Mouse (Mus musculus): Measurements from ENCODE around the gene Cercam. TPM values are rescaled to one million over a fixed set of nuclear protein-coding genes. Genes with fewer than 3 reads are reported as not detected.
A peak's percentile ranks its signal among the peaks of the same experiment; 100 is the strongest.
"Not testable (repeated sequence)": the region's sequence is repeated elsewhere in the genome, so short reads cannot be mapped to it uniquely, and the experiment has no call there.

Gene Cercam
- polyA plus RNA-seq, 1 experiment from 2014 or later = 8.7 TPM

- DNase-seq (ENCODE audit: low spot score) = no peak
- no peaks in the 10 kb centered on the region for H3K27me3 ChIP-seq (ENCODE audit: control insufficient read depth, insufficient read depth, low read length)
- ATAC-seq (ENCODE audit: insufficient number of reproducible peaks, low FRiP score, low TSS enrichment, low read depth) = no peak
- H3K4me2 ChIP-seq (ENCODE audit: low read depth, severe bottlenecking) = no peak overlapping the region
- no peaks in the 10 kb centered on the region for H3K4me1 ChIP-seq (ENCODE audit: control insufficient read depth, insufficient read depth, low read length)
- H3K4me3 ChIP-seq (ENCODE audit: low read depth, low read length) = no peak overlapping the region
- no peak overlapping the region for H3K9ac ChIP-seq (ENCODE audit: low read length)
- H3K27ac ChIP-seq (replicated peaks; ENCODE audit: low read depth, low read length) = no peak overlapping the region
- no peaks in the 10 kb centered on the region; the same call in 1 of the 2 replicates for H3K36me3 ChIP-seq (ENCODE audit: control insufficient read depth, insufficient read depth, low read length)
- H3K9me3 ChIP-seq (ENCODE audit: control insufficient read depth, low read length) = no peaks in the 10 kb centered on the region
- 65% methylated on average over 17 of the region's 17 CpGs for WGBS
Observed at GRCm38 (mm10) chr2:29879964-29880830, 11.2 kb downstream of the Cercam start.

- H3K27ac ChIP-seq (replicated peaks; ENCODE audit: low read depth, low read length); H3K4me3 ChIP-seq (ENCODE audit: low read depth, low read length); H3K36me3 ChIP-seq (ENCODE audit: control insufficient read depth, insufficient read depth, low read length); DNase-seq (ENCODE audit: low spot score); H3K9ac ChIP-seq (ENCODE audit: low read length); H3K4me2 ChIP-seq (ENCODE audit: low read depth, severe bottlenecking); H3K27me3 ChIP-seq (ENCODE audit: control insufficient read depth, insufficient read depth, low read length); ATAC-seq (ENCODE audit: insufficient number of reproducible peaks, low FRiP score, low TSS enrichment, low read depth); H3K9me3 ChIP-seq (ENCODE audit: control insufficient read depth, low read length): not testable (repeated sequence)
- WGBS = 86% methylated on average over 9 of the region's 9 CpGs
- peaks cover 11% of the 10 kb centered on the region for H3K4me1 ChIP-seq (ENCODE audit: control insufficient read depth, insufficient read depth, low read length)
Observed at GRCm38 (mm10) chr2:29886659-29887292, 17.8 kb downstream of the Cercam start.

- 1% methylated on average over 69 of the region's 70 CpGs for WGBS
Observed at GRCm38 (mm10) chr2:29889066-29889944, 20.3 kb downstream of the Cercam start, which contains the start of gene Odf2. Gene Odf2, plus strand, starts transcription at chr2:29889221.

GRCm38 (mm10) chr2:29889991-29890833 lies 21.2 kb downstream of the Cercam start:
- Histone ChIP-seq H3K27ac (replicated peaks; ENCODE audit: low read depth, low read length) (peak overlapping the region; percentile 74), H3K4me1 (ENCODE audit: control insufficient read depth, insufficient read depth, low read length) (peaks cover 11% of the 10 kb centered on the region), H3K4me2 (ENCODE audit: low read depth, severe bottlenecking) (peak overlapping the region; percentile 98), H3K4me3 (ENCODE audit: low read depth, low read length) (peak overlapping the region; percentile 86), H3K27me3 (ENCODE audit: control insufficient read depth, insufficient read depth, low read length) (no peaks in the 10 kb centered on the region), H3K9me3 (ENCODE audit: control insufficient read depth, low read length) (no peaks in the 10 kb centered on the region), H3K36me3 (ENCODE audit: control insufficient read depth, insufficient read depth, low read length) (peaks cover 21% of the 10 kb centered on the region), H3K9ac (ENCODE audit: low read length) (peak overlapping the region; percentile 81)
- ATAC-seq (ENCODE audit: insufficient number of reproducible peaks, low FRiP score, low TSS enrichment, low read depth) = peak; percentile 85
- peak; percentile 83 for DNase-seq (ENCODE audit: low spot score)
- WGBS = 0% methylated on average over 57 of the region's 61 CpGs

More at GRCm38 (mm10) chr2:29889066-29889944, 20.3 kb downstream of the Cercam start, which contains the start of gene Odf2:
- Histone ChIP-seq H3K27ac (replicated peaks; ENCODE audit: low read depth, low read length) (peak within 1 kb of the TSS; percentile 74), H3K36me3 (ENCODE audit: control insufficient read depth, insufficient read depth, low read length) (peaks cover 16% of the 10 kb centered on the region), H3K27me3 (ENCODE audit: control insufficient read depth, insufficient read depth, low read length) (no peaks in the 10 kb centered on the region), H3K4me1 (ENCODE audit: control insufficient read depth, insufficient read depth, low read length) (peaks cover 11% of the 10 kb centered on the region), H3K4me2 (ENCODE audit: low read depth, severe bottlenecking) (peak within 1 kb of the TSS; percentile 98), H3K9ac (ENCODE audit: low read length) (peak within 1 kb of the TSS; percentile 81), H3K9me3 (ENCODE audit: control insufficient read depth, low read length) (no peaks in the 10 kb centered on the region), H3K4me3 (ENCODE audit: low read depth, low read length) (peak within 1 kb of the TSS; percentile 86)
- ATAC-seq (ENCODE audit: insufficient number of reproducible peaks, low FRiP score, low TSS enrichment, low read depth) (peak; percentile 91), DNase-seq (ENCODE audit: low spot score) (peak; percentile 100)

GRCm38 (mm10) chr2:29891773-29892172 lies 22.8 kb downstream of the Cercam start:
- no peaks in the 10 kb centered on the region for H3K27me3 ChIP-seq (ENCODE audit: control insufficient read depth, insufficient read depth, low read length)
- no peak overlapping the region for H3K9ac ChIP-seq (ENCODE audit: low read length)
- peaks cover 29% of the 10 kb centered on the region for H3K36me3 ChIP-seq (ENCODE audit: control insufficient read depth, insufficient read depth, low read length)
- peaks cover 11% of the 10 kb centered on the region for H3K4me1 ChIP-seq (ENCODE audit: control insufficient read depth, insufficient read depth, low read length)
- WGBS = 93% methylated on average over 6 of the region's 6 CpGs
- no peak for DNase-seq (ENCODE audit: low spot score)
- no peak overlapping the region for H3K4me3 ChIP-seq (ENCODE audit: low read depth, low read length)
- no peak for ATAC-seq (ENCODE audit: insufficient number of reproducible peaks, low FRiP score, low TSS enrichment, low read depth)
- no peaks in the 10 kb centered on the region for H3K9me3 ChIP-seq (ENCODE audit: control insufficient read depth, low read length)
- no peak overlapping the region for H3K4me2 ChIP-seq (ENCODE audit: low read depth, severe bottlenecking)
- no peak overlapping the region for H3K27ac ChIP-seq (replicated peaks; ENCODE audit: low read depth, low read length)

- H3K4me2 ChIP-seq (ENCODE audit: low read depth, severe bottlenecking) = no peak overlapping the region
- peaks cover 40% of the 10 kb centered on the region for H3K36me3 ChIP-seq (ENCODE audit: control insufficient read depth, insufficient read depth, low read length)
- H3K9me3 ChIP-seq (ENCODE audit: control insufficient read depth, low read length) = no peaks in the 10 kb centered on the region
- ATAC-seq (ENCODE audit: insufficient number of reproducible peaks, low FRiP score, low TSS enrichment, low read depth) = no peak
- no peak overlapping the region for H3K4me3 ChIP-seq (ENCODE audit: low read depth, low read length)
- WGBS = 100% methylated on average over 1 of the region's 1 CpGs
- H3K9ac ChIP-seq (ENCODE audit: low read length) = no peak overlapping the region
- no peak for DNase-seq (ENCODE audit: low spot score)
- H3K27me3 ChIP-seq (ENCODE audit: control insufficient read depth, insufficient read depth, low read length) = no peaks in the 10 kb centered on the region
- H3K27ac ChIP-seq (replicated peaks; ENCODE audit: low read depth, low read length) = no peak overlapping the region
- 0 out of 2 replicates have a peak, but pooled peaks cover 3% of the 10 kb centered on the region for H3K4me1 ChIP-seq (ENCODE audit: control insufficient read depth, insufficient read depth, low read length)
Observed at GRCm38 (mm10) chr2:29896071-29896470, 27.1 kb downstream of the Cercam start.

- H3K27ac ChIP-seq (replicated peaks; ENCODE audit: low read depth, low read length) = no peak overlapping the region
- peaks cover 47% of the 10 kb centered on the region for H3K36me3 ChIP-seq (ENCODE audit: control insufficient read depth, insufficient read depth, low read length)
- DNase-seq (ENCODE audit: low spot score) = no peak
- 86% methylated on average over 2 of the region's 2 CpGs for WGBS
- no peak overlapping the region for H3K4me3 ChIP-seq (ENCODE audit: low read depth, low read length)
- H3K27me3 ChIP-seq (ENCODE audit: control insufficient read depth, insufficient read depth, low read length) = no peaks in the 10 kb centered on the region
- H3K9me3 ChIP-seq (ENCODE audit: control insufficient read depth, low read length) = no peaks in the 10 kb centered on the region
- H3K9ac ChIP-seq (ENCODE audit: low read length) = no peak overlapping the region
- H3K4me1 ChIP-seq (ENCODE audit: control insufficient read depth, insufficient read depth, low read length) = no peaks in the 10 kb centered on the region
- ATAC-seq (ENCODE audit: insufficient number of reproducible peaks, low FRiP score, low TSS enrichment, low read depth) = no peak
- H3K4me2 ChIP-seq (ENCODE audit: low read depth, severe bottlenecking) = no peak overlapping the region
Observed at GRCm38 (mm10) chr2:29897366-29897765, 28.4 kb downstream of the Cercam start.
